Mouse (Mus musculus): ENCODE measurements at regions not wholly inside any gene's neighbourhood (a gene's known extent, or its start where the extent isn't known, plus 50 kb on each side); places are given as distances from the start of the nearest gene placed in this dataset.

DNA sequence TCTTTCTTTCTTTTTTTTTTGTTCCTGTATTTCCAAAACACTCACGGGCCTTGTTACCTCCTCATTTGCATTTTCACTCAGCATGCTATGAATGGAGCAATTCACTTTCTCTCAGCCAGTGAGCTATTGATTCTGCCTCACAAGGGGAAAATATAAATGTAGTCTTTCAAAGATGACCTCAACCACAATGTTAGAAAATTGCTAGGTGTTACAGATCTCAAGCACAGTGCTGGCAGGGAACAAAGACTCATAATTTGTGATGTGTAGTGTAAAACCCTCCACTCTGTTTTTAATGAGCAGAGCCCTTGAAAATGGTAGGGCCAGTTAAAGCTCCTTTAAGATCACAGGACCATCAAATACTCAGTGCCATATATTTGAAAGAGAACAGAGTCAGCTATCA lies 353.8 kb downstream of the Bckdhb start:
- H3K4me1 ChIP-seq (ENCODE audit: control insufficient read depth, insufficient read depth, low read length) = no peaks in the 10 kb centered on the region
- no peaks in the 10 kb centered on the region for H3K9me3 ChIP-seq (ENCODE audit: control insufficient read depth, low read length)
- H3K4me2 ChIP-seq (ENCODE audit: low read depth) = no peak overlapping the region
- no peak for DNase-seq (ENCODE audit: low spot score)
- H3K4me3 ChIP-seq (ENCODE audit: low read depth, low read length) = no peak overlapping the region
- H3K27me3 ChIP-seq (ENCODE audit: control insufficient read depth, insufficient read depth, low read length) = no peaks in the 10 kb centered on the region
- no peak overlapping the region for H3K27ac ChIP-seq (ENCODE audit: low read depth, low read length)
- H3K9ac ChIP-seq (ENCODE audit: low read length) = no peak overlapping the region
- ATAC-seq (ENCODE audit: insufficient read depth, low FRiP score, low TSS enrichment) = peak; percentile 36; the same call in 1 of the 2 replicates
- WGBS = 26% methylated on average over 1 of the region's 1 CpGs
- no peaks in the 10 kb centered on the region for H3K36me3 ChIP-seq (ENCODE audit: control insufficient read depth, insufficient read depth, low read length)

GRCm38 (mm10) chr9:84280898-84281297 lies 356.0 kb downstream of the Bckdhb start:
- no peak overlapping the region for H3K27ac ChIP-seq (ENCODE audit: low read depth, low read length)
- no peaks in the 10 kb centered on the region for H3K27me3 ChIP-seq (ENCODE audit: control insufficient read depth, insufficient read depth, low read length)

GRCm38 (mm10) chr9:84281610-84282009 lies 356.7 kb downstream of the Bckdhb start:
- H3K9me3 ChIP-seq (ENCODE audit: control insufficient read depth, low read length) = no peaks in the 10 kb centered on the region
- H3K27me3 ChIP-seq (ENCODE audit: control insufficient read depth, insufficient read depth, low read length) = no peaks in the 10 kb centered on the region
- ATAC-seq (ENCODE audit: insufficient read depth, low FRiP score, low TSS enrichment) = no peak
- H3K4me3 ChIP-seq (ENCODE audit: low read depth, low read length) = no peak overlapping the region
- no peaks in the 10 kb centered on the region for H3K36me3 ChIP-seq (ENCODE audit: control insufficient read depth, insufficient read depth, low read length)
- H3K4me2 ChIP-seq (ENCODE audit: low read depth) = no peak overlapping the region
- 70% methylated on average over 3 of the region's 3 CpGs for WGBS
- H3K9ac ChIP-seq (ENCODE audit: low read length) = no peak overlapping the region
- H3K4me1 ChIP-seq (ENCODE audit: control insufficient read depth, insufficient read depth, low read length) = no peaks in the 10 kb centered on the region
- DNase-seq (ENCODE audit: low spot score) = no peak
- no peak overlapping the region for H3K27ac ChIP-seq (ENCODE audit: low read depth, low read length)

More at GRCm38 (mm10) chr9:84280898-84281297, 356.0 kb downstream of the Bckdhb start:
- 94% methylated on average over 4 of the region's 4 CpGs for WGBS
- ATAC-seq (ENCODE audit: insufficient read depth, low FRiP score, low TSS enrichment) (no peak), DNase-seq (ENCODE audit: low spot score) (no peak)
- Histone ChIP-seq H3K4me3 (ENCODE audit: low read depth, low read length) (no peak overlapping the region), H3K4me2 (ENCODE audit: low read depth) (no peak overlapping the region), H3K4me1 (ENCODE audit: control insufficient read depth, insufficient read depth, low read length) (no peaks in the 10 kb centered on the region), H3K9ac (ENCODE audit: low read length) (no peak overlapping the region), H3K36me3 (ENCODE audit: control insufficient read depth, insufficient read depth, low read length) (no peaks in the 10 kb centered on the region), H3K9me3 (ENCODE audit: control insufficient read depth, low read length) (no peaks in the 10 kb centered on the region)

DNA sequence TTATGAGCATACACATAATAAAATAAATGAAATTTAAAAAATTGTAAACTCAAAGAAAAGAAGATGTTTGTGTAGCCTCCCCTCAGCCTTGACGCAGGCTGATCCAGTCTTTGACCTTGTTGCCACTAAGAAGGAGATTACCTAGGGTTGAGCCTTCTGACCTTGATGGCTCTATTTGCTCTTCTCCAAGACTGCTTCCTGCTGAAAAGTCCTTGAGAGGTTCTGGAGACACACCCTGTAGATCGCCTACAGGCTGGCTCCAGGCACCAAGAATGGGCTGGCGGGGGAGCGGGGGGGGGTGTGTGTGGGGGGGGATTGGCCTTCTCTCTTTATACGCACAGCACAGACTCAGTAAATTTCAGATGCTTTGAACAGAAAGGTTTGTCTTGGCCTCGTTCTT lies 358.4 kb downstream of the Bckdhb start:
- Histone ChIP-seq H3K36me3 (ENCODE audit: control insufficient read depth, insufficient read depth, low read length) (no peaks in the 10 kb centered on the region), H3K4me3 (ENCODE audit: low read depth, low read length) (no peak overlapping the region), H3K9me3 (ENCODE audit: control insufficient read depth, low read length) (no peaks in the 10 kb centered on the region), H3K9ac (ENCODE audit: low read length) (no peak overlapping the region), H3K4me2 (ENCODE audit: low read depth) (no peak overlapping the region), H3K4me1 (ENCODE audit: control insufficient read depth, insufficient read depth, low read length) (no peaks in the 10 kb centered on the region), H3K27ac (ENCODE audit: low read depth, low read length) (no peak overlapping the region), H3K27me3 (ENCODE audit: control insufficient read depth, insufficient read depth, low read length) (no peaks in the 10 kb centered on the region)
- ATAC-seq (ENCODE audit: insufficient read depth, low FRiP score, low TSS enrichment) = no peak
- 90% methylated on average over 5 of the region's 6 CpGs for WGBS
- DNase-seq (ENCODE audit: low spot score) = no peak

GRCm38 (mm10) chr9:84285604-84286003 lies 360.7 kb downstream of the Bckdhb start:
- Histone ChIP-seq H3K4me3 (ENCODE audit: low read depth, low read length) (no peak overlapping the region), H3K9me3 (ENCODE audit: control insufficient read depth, low read length) (no peaks in the 10 kb centered on the region), H3K36me3 (ENCODE audit: control insufficient read depth, insufficient read depth, low read length) (no peaks in the 10 kb centered on the region), H3K9ac (ENCODE audit: low read length) (no peak overlapping the region), H3K27me3 (ENCODE audit: control insufficient read depth, insufficient read depth, low read length) (no peaks in the 10 kb centered on the region), H3K4me1 (ENCODE audit: control insufficient read depth, insufficient read depth, low read length) (no peaks in the 10 kb centered on the region), H3K4me2 (ENCODE audit: low read depth) (no peak overlapping the region), H3K27ac (ENCODE audit: low read depth, low read length) (no peak overlapping the region)
- 45% methylated on average over 4 of the region's 4 CpGs for WGBS
- DNase-seq (ENCODE audit: low spot score) (peak; percentile 18), ATAC-seq (ENCODE audit: insufficient read depth, low FRiP score, low TSS enrichment) (no peak)

DNA sequence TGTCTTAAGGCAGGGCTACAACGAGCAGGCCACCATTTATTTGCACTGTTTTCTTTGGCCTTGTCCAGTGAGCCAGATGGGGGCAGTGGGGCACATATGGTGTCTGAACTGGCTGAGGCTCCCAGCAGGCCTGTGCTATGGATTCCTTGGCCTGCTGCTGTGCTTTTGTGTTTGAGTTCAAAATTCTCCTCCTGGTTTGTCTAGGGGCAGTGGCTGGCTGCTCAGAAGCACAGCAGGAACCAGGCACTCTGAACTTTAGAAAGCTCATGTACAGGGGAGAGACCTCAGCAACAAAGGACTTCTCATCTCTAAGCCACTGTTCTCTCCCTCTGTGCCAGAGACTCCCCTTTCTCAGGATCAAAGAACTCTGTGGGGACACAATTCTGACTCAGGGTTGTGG lies 370.9 kb downstream of the Bckdhb start:
- WGBS = 30% methylated on average over 1 of the region's 1 CpGs
- Histone ChIP-seq H3K27me3 (ENCODE audit: control insufficient read depth, insufficient read depth, low read length) (no peaks in the 10 kb centered on the region), H3K4me1 (ENCODE audit: control insufficient read depth, insufficient read depth, low read length) (no peaks in the 10 kb centered on the region; the same call in 1 of the 2 replicates), H3K9me3 (ENCODE audit: control insufficient read depth, low read length) (no peaks in the 10 kb centered on the region), H3K4me3 (ENCODE audit: low read depth, low read length) (no peak overlapping the region), H3K36me3 (ENCODE audit: control insufficient read depth, insufficient read depth, low read length) (no peaks in the 10 kb centered on the region), H3K4me2 (ENCODE audit: low read depth) (no peak overlapping the region), H3K27ac (ENCODE audit: low read depth, low read length) (no peak overlapping the region), H3K9ac (ENCODE audit: low read length) (no peak overlapping the region)
- DNase-seq (ENCODE audit: low spot score) (peak; percentile 28), ATAC-seq (ENCODE audit: insufficient read depth, low FRiP score, low TSS enrichment) (no peak)

- H3K27me3 ChIP-seq (ENCODE audit: control insufficient read depth, insufficient read depth, low read length) = no peaks in the 10 kb centered on the region
Observed at GRCm38 (mm10) chr9:84296456-84296855, 371.5 kb downstream of the Bckdhb start.

DNA sequence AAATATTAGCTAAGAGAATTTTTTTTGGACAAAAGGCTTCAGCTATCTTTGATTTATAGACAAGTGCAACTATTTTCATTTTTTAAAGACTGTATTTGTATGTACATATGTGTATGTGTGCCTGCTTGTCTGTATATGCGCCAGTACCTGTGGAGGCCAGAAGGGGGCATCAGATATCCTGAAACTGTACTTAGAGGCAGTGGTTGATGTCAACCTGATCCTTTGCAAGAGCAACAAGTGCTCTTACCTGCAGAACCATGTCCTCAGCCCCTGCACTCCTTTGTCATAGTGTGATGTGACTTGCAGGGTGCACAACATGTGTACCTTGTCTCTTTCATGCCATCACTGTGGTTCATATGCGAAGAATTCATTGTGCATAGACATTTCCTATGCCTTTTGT lies 379.5 kb downstream of the Bckdhb start:
- H3K4me2 ChIP-seq (ENCODE audit: low read depth) = no peak overlapping the region
- H3K27ac ChIP-seq (ENCODE audit: low read depth, low read length) = no peak overlapping the region
- no peaks in the 10 kb centered on the region for H3K9me3 ChIP-seq (ENCODE audit: control insufficient read depth, low read length)
- 96% methylated on average over 2 of the region's 2 CpGs for WGBS
- no peaks in the 10 kb centered on the region for H3K27me3 ChIP-seq (ENCODE audit: control insufficient read depth, insufficient read depth, low read length)
- no peak for DNase-seq (ENCODE audit: low spot score)
- H3K36me3 ChIP-seq (ENCODE audit: control insufficient read depth, insufficient read depth, low read length) = no peaks in the 10 kb centered on the region
- H3K4me3 ChIP-seq (ENCODE audit: low read depth, low read length) = no peak overlapping the region
- ATAC-seq (ENCODE audit: insufficient read depth, low FRiP score, low TSS enrichment) = no peak
- H3K9ac ChIP-seq (ENCODE audit: low read length) = no peak overlapping the region
- no peaks in the 10 kb centered on the region for H3K4me1 ChIP-seq (ENCODE audit: control insufficient read depth, insufficient read depth, low read length)

More at GRCm38 (mm10) chr9:84296456-84296855, 371.5 kb downstream of the Bckdhb start:
- DNase-seq (ENCODE audit: low spot score) (no peak), ATAC-seq (ENCODE audit: insufficient read depth, low FRiP score, low TSS enrichment) (no peak)
- no peak overlapping the region for H3K27ac ChIP-seq (ENCODE audit: low read depth, low read length)
- no peak overlapping the region for H3K4me3 ChIP-seq (ENCODE audit: low read depth, low read length)
- H3K9ac ChIP-seq (ENCODE audit: low read length) = no peak overlapping the region
- no peak overlapping the region for H3K4me2 ChIP-seq (ENCODE audit: low read depth)
- 92% methylated on average over 3 of the region's 3 CpGs for WGBS
- no peaks in the 10 kb centered on the region for H3K9me3 ChIP-seq (ENCODE audit: control insufficient read depth, low read length)
- no peaks in the 10 kb centered on the region; the same call in 1 of the 2 replicates for H3K4me1 ChIP-seq (ENCODE audit: control insufficient read depth, insufficient read depth, low read length)
- H3K36me3 ChIP-seq (ENCODE audit: control insufficient read depth, insufficient read depth, low read length) = no peaks in the 10 kb centered on the region

- Histone ChIP-seq H3K27me3 (ENCODE audit: control insufficient read depth, insufficient read depth, low read length) (no peaks in the 10 kb centered on the region), H3K4me1 (ENCODE audit: control insufficient read depth, insufficient read depth, low read length) (peaks cover 3% of the 10 kb centered on the region; the same call in 1 of the 2 replicates), H3K27ac (ENCODE audit: low read depth, low read length) (no peak overlapping the region), H3K4me3 (ENCODE audit: low read depth, low read length) (no peak overlapping the region), H3K9ac (ENCODE audit: low read length) (no peak overlapping the region), H3K9me3 (ENCODE audit: control insufficient read depth, low read length) (no peaks in the 10 kb centered on the region), H3K36me3 (ENCODE audit: control insufficient read depth, insufficient read depth, low read length) (no peaks in the 10 kb centered on the region), H3K4me2 (ENCODE audit: low read depth) (no peak overlapping the region)
- 85% methylated on average over 2 of the region's 2 CpGs for WGBS
- ATAC-seq (ENCODE audit: insufficient read depth, low FRiP score, low TSS enrichment) = no peak
- no peak for DNase-seq (ENCODE audit: low spot score)
Observed at GRCm38 (mm10) chr9:84318811-84319210, 393.9 kb downstream of the Bckdhb start.
